Mouse (Mus musculus): ENCODE measurements around the gene C2cd2l. TPM values are rescaled to one million over a fixed set of nuclear protein-coding genes. Genes with fewer than 3 reads are reported as not detected.
"Not testable (repeated sequence)": the region's sequence is repeated elsewhere in the genome, so short reads cannot be mapped to it uniquely, and the experiment has no call there.

Gene C2cd2l
- polyA plus RNA-seq, 1 experiment from 2014 or later = 9.5 TPM

DNA sequence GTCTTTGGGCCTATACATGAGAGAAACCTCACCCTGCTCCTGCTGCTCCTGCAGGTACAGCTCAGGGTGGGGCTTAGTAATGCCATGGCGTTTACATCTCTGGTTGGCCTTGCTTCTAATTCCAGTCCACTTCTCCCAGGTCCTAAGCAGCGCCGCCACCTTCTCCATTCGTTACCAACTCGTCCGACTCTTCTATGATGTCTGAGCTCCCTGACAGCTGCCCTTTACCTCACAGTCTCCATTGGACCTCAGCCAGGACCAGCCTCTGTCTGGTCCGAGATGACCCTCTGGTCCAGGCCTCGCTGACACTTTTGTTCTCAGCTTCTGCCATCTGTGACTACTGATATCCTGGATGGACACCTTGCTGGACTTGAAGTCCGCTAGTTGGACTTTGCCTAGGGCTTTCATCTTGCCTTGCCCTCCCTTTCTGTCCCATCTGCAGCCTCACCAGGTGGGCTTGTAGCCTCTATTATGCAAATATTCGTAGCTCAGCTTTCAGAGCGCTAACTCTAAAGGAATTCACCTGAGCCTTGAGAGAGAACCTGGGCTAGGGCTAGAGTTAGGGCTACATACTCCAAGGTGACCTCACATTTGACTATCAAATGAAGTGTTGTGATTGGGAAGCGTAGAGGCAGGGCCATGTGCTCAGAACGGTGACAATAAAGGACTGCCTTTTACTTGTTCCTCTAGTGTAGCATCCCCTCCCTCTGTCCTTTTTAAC, 13.0 kb upstream of the C2cd2l start:
- H3K9ac ChIP-seq (ENCODE audit: low read depth, low read length) = no peak overlapping the region
- ATAC-seq (ENCODE audit: low read depth) (no peak), DNase-seq (ENCODE audit: low spot score) (no peak)
- no peaks in the 10 kb centered on the region for H3K27me3 ChIP-seq (replicated peaks; ENCODE audit: control insufficient read depth, insufficient read depth, low read length)
- H3K36me3 ChIP-seq (ENCODE audit: control insufficient read depth, insufficient read depth, low read length) = peaks cover 72% of the 10 kb centered on the region
- WGBS = 95% methylated on average over 13 of the region's 13 CpGs
- no peak overlapping the region for H3K4me2 ChIP-seq (ENCODE audit: low read depth, low read length)
- peaks cover 13% of the 10 kb centered on the region for H3K4me1 ChIP-seq (ENCODE audit: control insufficient read depth, insufficient read depth, low read length)
- no peaks in the 10 kb centered on the region for H3K9me3 ChIP-seq (ENCODE audit: control insufficient read depth, low read length)
- no peak overlapping the region for H3K27ac ChIP-seq (replicated peaks; ENCODE audit: low read depth, low read length)
- H3K4me3 ChIP-seq (ENCODE audit: low read depth, low read length) = no peak overlapping the region

DNA sequence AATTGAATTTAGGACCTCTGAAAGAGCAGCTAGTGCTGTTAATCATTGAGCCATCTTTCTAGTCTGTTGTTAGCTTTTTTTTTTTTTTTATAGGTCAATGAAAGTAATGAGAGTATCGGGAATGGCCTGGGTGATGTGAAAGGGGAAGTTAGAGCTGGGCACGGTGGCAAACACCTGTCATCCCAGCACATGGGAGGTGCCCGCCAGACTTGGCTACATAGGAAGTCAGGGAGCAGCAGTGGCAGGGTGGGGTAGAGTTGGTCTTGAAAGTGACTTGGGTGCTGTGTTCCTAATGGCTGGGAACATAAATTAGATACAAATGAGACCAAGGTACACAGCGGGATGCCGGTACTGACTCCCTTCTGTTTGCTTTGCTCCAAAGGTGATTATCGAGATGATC, 10.7 kb upstream of the C2cd2l start:
- no peak overlapping the region for H3K27ac ChIP-seq (replicated peaks; ENCODE audit: low read depth, low read length)
- 96% methylated on average over 6 of the region's 6 CpGs for WGBS
- no peak overlapping the region for H3K4me3 ChIP-seq (ENCODE audit: low read depth, low read length)
- H3K4me1 ChIP-seq (ENCODE audit: control insufficient read depth, insufficient read depth, low read length) = peaks cover 10% of the 10 kb centered on the region; the same call in 1 of the 2 replicates
- ATAC-seq (ENCODE audit: low read depth) = no peak
- H3K36me3 ChIP-seq (ENCODE audit: control insufficient read depth, insufficient read depth, low read length) = peaks cover 55% of the 10 kb centered on the region
- no peak for DNase-seq (ENCODE audit: low spot score)
- H3K9me3 ChIP-seq (ENCODE audit: control insufficient read depth, low read length) = no peaks in the 10 kb centered on the region
- H3K27me3 ChIP-seq (replicated peaks; ENCODE audit: control insufficient read depth, insufficient read depth, low read length) = no peaks in the 10 kb centered on the region
- no peak overlapping the region for H3K9ac ChIP-seq (ENCODE audit: low read depth, low read length)
- H3K4me2 ChIP-seq (ENCODE audit: low read depth, low read length) = no peak overlapping the region

DNA sequence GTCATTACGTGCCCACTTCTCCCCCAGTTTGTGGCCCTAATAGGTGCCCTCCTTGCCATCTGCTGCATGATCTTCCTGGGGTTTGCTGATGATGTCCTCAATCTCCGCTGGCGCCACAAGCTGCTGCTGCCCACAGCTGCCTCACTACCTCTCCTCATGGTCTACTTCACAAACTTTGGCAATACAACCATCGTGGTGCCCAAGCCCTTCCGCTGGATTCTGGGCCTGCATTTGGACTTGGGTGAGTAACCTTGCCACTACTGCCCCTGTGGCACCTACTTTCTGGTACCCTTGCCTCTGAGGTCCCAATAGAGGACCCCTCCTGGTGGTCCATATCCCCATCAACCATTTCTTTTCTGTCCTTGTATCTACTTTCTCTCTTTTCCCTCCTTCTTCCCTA, 7.8 kb upstream of the C2cd2l start:
- Histone ChIP-seq H3K9ac (ENCODE audit: low read depth, low read length) (peak overlapping the region; percentile 88), H3K9me3 (ENCODE audit: control insufficient read depth, low read length) (no peaks in the 10 kb centered on the region), H3K4me1 (ENCODE audit: control insufficient read depth, insufficient read depth, low read length) (peaks cover 10% of the 10 kb centered on the region; the same call in 1 of the 2 replicates), H3K4me2 (ENCODE audit: low read depth, low read length) (peak overlapping the region; percentile 84), H3K4me3 (ENCODE audit: low read depth, low read length) (peak overlapping the region; percentile 67), H3K27ac (replicated peaks; ENCODE audit: low read depth, low read length) (0 out of 2 replicates have a peak overlapping the region, but pooled peaks have one; percentile 81), H3K36me3 (ENCODE audit: control insufficient read depth, insufficient read depth, low read length) (peaks cover 44% of the 10 kb centered on the region), H3K27me3 (replicated peaks; ENCODE audit: control insufficient read depth, insufficient read depth, low read length) (no peaks in the 10 kb centered on the region)
- ATAC-seq (ENCODE audit: low read depth) = no peak
- WGBS = 87% methylated on average over 5 of the region's 5 CpGs
- no peak for DNase-seq (ENCODE audit: low spot score)

DNA sequence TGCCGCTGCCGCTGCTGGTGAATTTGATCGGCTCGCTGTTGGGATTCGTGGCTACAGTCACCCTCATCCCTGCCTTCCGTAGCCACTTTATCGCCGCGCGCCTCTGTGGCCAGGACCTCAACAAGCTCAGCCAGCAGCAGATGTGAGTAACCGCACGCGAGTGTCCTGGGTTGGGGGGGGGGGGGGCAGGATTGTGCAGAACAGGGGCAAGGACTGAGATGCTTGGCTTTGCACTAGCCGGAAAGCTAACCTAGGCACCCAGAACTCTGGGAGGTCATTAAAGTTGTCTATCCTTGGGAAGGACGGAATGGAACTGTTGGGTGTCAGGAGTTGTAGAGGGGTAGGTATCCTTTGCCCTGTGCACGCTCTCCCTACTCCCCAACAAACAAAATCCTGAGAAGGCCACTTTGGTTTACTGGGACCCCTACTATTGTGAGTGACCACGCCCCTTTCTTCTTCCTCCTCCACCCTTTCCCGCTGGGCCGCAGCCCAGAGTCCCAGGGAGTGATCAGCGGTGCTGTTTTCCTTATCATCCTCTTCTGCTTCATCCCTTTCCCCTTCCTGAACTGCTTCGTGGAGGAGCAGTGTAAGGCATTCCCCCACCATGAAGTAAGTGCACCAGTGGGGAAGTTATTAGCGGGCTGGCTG, 7.1 kb upstream of the C2cd2l start:
- ATAC-seq (ENCODE audit: low read depth) (peak; percentile 11; the same call in 1 of the 2 replicates), DNase-seq (ENCODE audit: low spot score) (peak; percentile 57)
- peak overlapping the region; percentile 67 for H3K4me3 ChIP-seq (ENCODE audit: low read depth, low read length)
- peak overlapping the region; percentile 84 for H3K4me2 ChIP-seq (ENCODE audit: low read depth, low read length)
- under 1% methylated on average over 21 of the region's 22 CpGs for WGBS
- peaks cover 10% of the 10 kb centered on the region; the same call in 1 of the 2 replicates for H3K4me1 ChIP-seq (ENCODE audit: control insufficient read depth, insufficient read depth, low read length)
- H3K27ac ChIP-seq (replicated peaks; ENCODE audit: low read depth, low read length) = peak overlapping the region; percentile 81
- H3K9ac ChIP-seq (ENCODE audit: low read depth, low read length) = peak overlapping the region; percentile 88
- H3K9me3 ChIP-seq (ENCODE audit: control insufficient read depth, low read length) = no peaks in the 10 kb centered on the region
- peaks cover 37% of the 10 kb centered on the region for H3K36me3 ChIP-seq (ENCODE audit: control insufficient read depth, insufficient read depth, low read length)
- H3K27me3 ChIP-seq (replicated peaks; ENCODE audit: control insufficient read depth, insufficient read depth, low read length) = no peaks in the 10 kb centered on the region

DNA sequence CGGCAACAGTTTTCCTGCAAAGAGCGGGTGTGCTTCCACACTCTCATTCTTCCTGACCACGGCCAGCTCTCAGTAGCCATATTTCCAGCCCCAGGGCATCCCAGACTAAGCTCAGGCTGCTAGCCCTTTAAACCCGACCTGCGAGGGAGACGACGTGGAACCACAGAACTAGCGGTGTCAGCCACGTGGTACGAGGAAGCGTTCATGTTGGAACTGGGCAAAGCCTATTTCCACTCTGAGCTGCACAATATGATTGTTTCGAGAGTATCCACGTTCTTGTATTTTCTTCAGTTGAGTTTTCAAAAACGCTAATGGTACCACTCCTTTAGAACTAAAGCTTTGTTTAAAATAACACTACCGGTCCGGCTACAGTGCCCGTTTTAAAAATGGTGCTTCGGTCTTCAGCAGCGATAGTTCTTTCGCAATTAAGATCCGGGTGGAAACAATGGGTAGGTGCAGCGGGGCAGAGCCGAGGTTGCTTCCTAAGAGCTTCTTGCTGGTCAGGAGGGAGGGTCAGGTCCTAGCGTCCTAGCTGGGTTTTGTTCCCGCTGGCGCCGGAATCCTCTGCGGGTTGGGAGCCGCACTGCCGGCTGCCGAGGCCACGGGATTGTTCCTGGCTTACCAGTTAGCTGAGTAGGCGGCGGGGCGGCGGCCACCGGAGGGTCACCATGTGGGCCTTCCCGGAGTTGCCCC, 6.4 kb upstream of the C2cd2l start:
- DNase-seq (ENCODE audit: low spot score) (peak; percentile 94), ATAC-seq (ENCODE audit: low read depth) (peak; percentile 93)
- Histone ChIP-seq H3K4me2 (ENCODE audit: low read depth, low read length) (peak overlapping the region; percentile 84), H3K27ac (replicated peaks; ENCODE audit: low read depth, low read length) (peak overlapping the region; percentile 81), H3K4me1 (ENCODE audit: control insufficient read depth, insufficient read depth, low read length) (peaks cover 10% of the 10 kb centered on the region; the same call in 1 of the 2 replicates), H3K9me3 (ENCODE audit: control insufficient read depth, low read length) (no peaks in the 10 kb centered on the region), H3K4me3 (ENCODE audit: low read depth, low read length) (peak overlapping the region; percentile 67), H3K36me3 (ENCODE audit: control insufficient read depth, insufficient read depth, low read length) (peaks cover 32% of the 10 kb centered on the region), H3K9ac (ENCODE audit: low read depth, low read length) (peak overlapping the region; percentile 88), H3K27me3 (replicated peaks; ENCODE audit: control insufficient read depth, insufficient read depth, low read length) (no peaks in the 10 kb centered on the region)
- WGBS = 0% methylated on average over 38 of the region's 38 CpGs

DNA sequence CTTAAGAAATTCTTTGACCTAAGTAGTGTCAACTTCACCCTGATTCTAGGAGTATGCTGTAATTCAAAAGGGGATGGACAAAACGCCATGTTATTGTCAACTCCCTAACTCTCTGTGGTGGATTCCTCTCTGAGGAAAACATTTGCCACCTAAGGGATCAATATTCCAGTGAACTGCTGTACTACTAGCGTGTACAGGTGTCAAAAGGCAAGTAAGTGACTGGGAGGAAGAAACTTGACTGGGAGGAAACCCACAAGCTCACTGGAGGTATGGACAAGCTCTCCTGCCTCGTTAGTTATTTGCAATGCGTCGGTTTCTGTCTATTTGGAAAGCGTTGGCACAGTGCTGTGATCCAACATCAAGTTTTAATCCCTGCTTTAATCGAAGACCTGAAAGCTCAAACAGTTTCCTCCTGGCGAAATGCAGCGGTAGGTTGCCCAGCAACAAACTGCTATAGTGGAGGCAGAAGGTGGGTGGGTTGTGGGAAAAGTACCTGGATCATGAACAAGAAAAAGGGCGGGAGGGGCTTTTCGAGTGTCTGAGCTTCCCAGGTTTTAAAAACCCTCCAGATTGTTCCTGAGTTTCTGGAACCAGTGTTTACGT, 5.8 kb upstream of the C2cd2l start, which contains the start of gene Dpagt1:
Gene Dpagt1, plus strand, starts transcription at position 252 of the 603 bp plus-strand sequence.
- H3K27ac ChIP-seq (replicated peaks; ENCODE audit: low read depth, low read length) = peak within 1 kb of the TSS; percentile 81
- ATAC-seq (ENCODE audit: low read depth) (0 out of 2 replicates have a peak, but pooled peaks have one; percentile 45), DNase-seq (ENCODE audit: low spot score) (peak; percentile 77)
- H3K9ac ChIP-seq (ENCODE audit: low read depth, low read length) = peak within 1 kb of the TSS; percentile 88
- H3K27me3 ChIP-seq (replicated peaks; ENCODE audit: control insufficient read depth, insufficient read depth, low read length) = no peaks in the 10 kb centered on the region
- no peaks in the 10 kb centered on the region for H3K9me3 ChIP-seq (ENCODE audit: control insufficient read depth, low read length)
- H3K36me3 ChIP-seq (ENCODE audit: control insufficient read depth, insufficient read depth, low read length) = peaks cover 25% of the 10 kb centered on the region
- peak within 1 kb of the TSS; percentile 67 for H3K4me3 ChIP-seq (ENCODE audit: low read depth, low read length)
- WGBS = 4% methylated on average over 12 of the region's 12 CpGs
- peak within 1 kb of the TSS; percentile 84 for H3K4me2 ChIP-seq (ENCODE audit: low read depth, low read length)
- H3K4me1 ChIP-seq (ENCODE audit: control insufficient read depth, insufficient read depth, low read length) = peaks cover 10% of the 10 kb centered on the region; the same call in 1 of the 2 replicates

DNA sequence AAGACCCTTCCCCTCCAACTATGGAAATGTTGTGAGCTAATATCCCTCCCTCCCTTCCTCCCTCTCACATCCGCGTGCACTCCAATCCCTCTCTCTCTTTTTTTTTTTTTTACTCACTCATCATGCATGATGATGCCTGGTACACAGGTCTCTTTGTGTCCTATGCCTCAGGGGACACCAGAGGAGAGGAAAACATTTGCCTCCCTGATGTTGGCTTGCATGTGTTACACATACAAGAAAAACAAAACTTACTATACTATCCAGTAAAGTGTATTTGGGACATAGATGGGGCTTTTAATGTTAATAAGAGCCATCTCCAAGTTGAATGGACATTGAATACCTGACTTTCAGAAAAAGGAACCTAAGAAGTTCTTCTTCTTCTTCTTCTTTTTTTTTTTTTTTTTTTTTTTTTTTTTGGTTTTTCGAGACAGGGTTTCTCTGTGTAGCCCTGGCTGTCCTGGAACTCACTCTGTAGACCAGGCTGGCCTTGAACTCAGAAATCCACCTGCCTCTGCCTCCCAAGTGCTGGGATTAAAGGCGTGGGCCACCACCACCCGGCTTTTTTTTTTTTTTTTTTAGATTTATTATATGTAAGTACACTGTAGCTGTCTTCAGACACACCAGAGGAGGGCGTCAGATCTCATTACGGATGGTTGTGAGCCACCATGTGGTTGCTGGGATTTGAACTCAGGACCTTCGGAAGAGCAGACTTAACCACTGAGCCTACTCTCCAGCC, 5.1 kb upstream of the C2cd2l start:
- H3K9ac ChIP-seq (ENCODE audit: low read depth, low read length) = not testable (repeated sequence)

More for the DNA sequence above, 5.1 kb upstream of the C2cd2l start:
- ATAC-seq (ENCODE audit: low read depth); H3K4me3 ChIP-seq (ENCODE audit: low read depth, low read length); H3K27me3 ChIP-seq (replicated peaks; ENCODE audit: control insufficient read depth, insufficient read depth, low read length); DNase-seq (ENCODE audit: low spot score); H3K9me3 ChIP-seq (ENCODE audit: control insufficient read depth, low read length); H3K4me1 ChIP-seq (ENCODE audit: control insufficient read depth, insufficient read depth, low read length): not testable (repeated sequence)
- Histone ChIP-seq H3K36me3 (ENCODE audit: control insufficient read depth, insufficient read depth, low read length) (peaks cover 19% of the 10 kb centered on the region), H3K27ac (replicated peaks; ENCODE audit: low read depth, low read length) (peak overlapping the region; percentile 81; the same call in 1 of the 2 replicates), H3K4me2 (ENCODE audit: low read depth, low read length) (peak overlapping the region; percentile 84; the same call in 1 of the 2 replicates)
- WGBS = 58% methylated on average over 7 of the region's 8 CpGs

All from embryonic facial prominence, embryonic 14.5 days (tissue).